Mouse (Mus musculus) embryonic facial prominence, embryonic 14.5 days (tissue): ENCODE measurements at regions not wholly inside any gene's neighbourhood (a gene's known extent, or its start where the extent isn't known, plus 50 kb on each side); places are given as distances from the start of the nearest gene placed in this dataset.
"Not testable (repeated sequence)": the region's sequence is repeated elsewhere in the genome, so short reads cannot be mapped to it uniquely, and the experiment has no call there.

ENCODE experiments used
- ATAC-seq: fragments of 200-750 bp; cut with Nextera tagmentation; 2 replicates; pipeline ENCODE4 v1.8.0; 2017; ENCODE audit warnings: low read depth, moderate number of reproducible peaks, moderate TSS enrichment
- DNase-seq: peaks from one replicate; pipeline ENCODE4 v3.0.0-alpha.2; 2015; ENCODE audit warnings: low spot score
- H3K27ac ChIP-seq: fragments of 300-500 bp; sonication (generic); replicated peaks from 2 replicates; pipeline ENCODE4 v1.5.1; 2014; ENCODE audit warnings: low read depth, mild to moderate bottlenecking, low read length, moderate library complexity
- H3K27me3 ChIP-seq: fragments of 300-500 bp; sonication (generic); replicated peaks from 2 replicates; pipeline ENCODE4 v1.6.1; 2014; ENCODE audit warnings: low read length; ENCODE audit not compliant: control insufficient read depth, insufficient read depth
- H3K36me3 ChIP-seq: fragments of 300-500 bp; sonication (generic); 2 replicates; pipeline ENCODE4 v1.6.1; 2014; ENCODE audit warnings: low read length, mixed read lengths; ENCODE audit not compliant: control insufficient read depth, insufficient read depth
- H3K4me1 ChIP-seq: fragments of 300-500 bp; sonication (generic); 2 replicates; pipeline ENCODE4 v1.6.1; 2014; ENCODE audit warnings: antibody characterized with exemption, low read length; ENCODE audit not compliant: control insufficient read depth, insufficient read depth
- H3K4me2 ChIP-seq: fragments of 300-500 bp; sonication (generic); 2 replicates; pipeline ENCODE4 v1.6.1; 2014; ENCODE audit warnings: low read depth, mild to moderate bottlenecking, low read length, moderate library complexity, mixed read lengths
- H3K4me3 ChIP-seq: fragments of 300-500 bp; sonication (generic); 2 replicates; pipeline ENCODE4 v1.5.1; 2014; ENCODE audit warnings: low read depth, mild to moderate bottlenecking, low read length
- H3K9ac ChIP-seq: fragments of 300-500 bp; sonication (generic); 2 replicates; pipeline ENCODE4 v1.6.1; 2014; ENCODE audit warnings: low read depth, mild to moderate bottlenecking, low read length, moderate library complexity, mixed read lengths
- H3K9me3 ChIP-seq: fragments of 300-500 bp; sonication (generic); 2 replicates; pipeline ENCODE4 v1.6.1; 2016; ENCODE audit warnings: low read length; ENCODE audit not compliant: control insufficient read depth
- WGBS: fragments of 180-500 bp; shearing (Covaris S2); extraction: QIAGEN DNeasy Blood & Tissue Kit; methylation state at CpG from one replicate; pipeline ENCODE4 v1.1.7; 2014; 5-methylcytosine and 5-hydroxymethylcytosine counted together

- H3K9ac ChIP-seq, H3K27me3 ChIP-seq, H3K4me2 ChIP-seq, H3K27ac ChIP-seq, ATAC-seq, H3K4me1 ChIP-seq, H3K36me3 ChIP-seq, H3K4me3 ChIP-seq, H3K9me3 ChIP-seq: not testable (repeated sequence)
- WGBS = 25% methylated on average over 2 of the region's 2 CpGs
- peak; percentile 55 for DNase-seq
These were observed 588.2 kb downstream of the Dad1 start for GRCm38 (mm10) chr14:53665681-53666080.

DNA sequence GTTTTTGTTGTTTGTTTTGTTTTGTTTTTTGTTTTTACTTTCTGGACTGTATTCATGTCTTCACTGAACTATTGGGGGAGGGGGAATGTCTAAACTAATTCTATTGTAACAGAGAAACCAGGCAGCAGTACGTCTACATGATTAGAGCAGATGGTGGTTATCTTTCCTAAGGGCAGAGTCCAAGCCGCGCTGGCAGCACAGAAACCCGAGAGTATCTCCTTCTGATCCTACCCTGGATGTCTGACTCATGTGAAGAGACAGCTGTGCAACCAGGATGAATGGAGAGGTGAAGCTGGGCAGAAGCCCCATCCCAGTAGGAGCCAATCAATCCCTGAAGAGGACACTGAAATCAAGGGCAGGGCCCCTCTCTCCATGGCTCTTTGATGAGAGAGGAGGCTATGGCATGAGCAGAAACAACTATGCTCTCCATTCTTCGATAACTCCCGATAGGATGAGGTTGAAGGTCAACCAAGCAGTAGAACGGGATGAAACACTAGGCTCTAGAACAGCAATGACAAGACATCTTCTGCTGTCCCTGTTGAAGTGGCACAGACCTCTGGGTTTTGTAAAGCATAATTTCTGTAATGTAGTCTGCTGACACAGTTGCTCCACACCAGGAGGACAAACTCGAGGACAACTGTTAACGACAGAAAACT lies 591.1 kb downstream of the Dad1 start:
- not testable (repeated sequence) for H3K4me1 ChIP-seq, H3K4me2 ChIP-seq, H3K4me3 ChIP-seq, DNase-seq, H3K36me3 ChIP-seq, H3K9me3 ChIP-seq, H3K9ac ChIP-seq, ATAC-seq, H3K27me3 ChIP-seq, H3K27ac ChIP-seq
- WGBS = 65% methylated on average over 7 of the region's 9 CpGs

GRCm38 (mm10) chr14:53654669-53655068 lies 599.2 kb downstream of the Dad1 start:
- not testable (repeated sequence) for H3K27ac ChIP-seq, DNase-seq, H3K27me3 ChIP-seq, H3K36me3 ChIP-seq, H3K4me2 ChIP-seq, H3K9me3 ChIP-seq, H3K4me3 ChIP-seq, ATAC-seq, H3K4me1 ChIP-seq, H3K9ac ChIP-seq
- WGBS = 92% methylated on average over 3 of the region's 3 CpGs

GRCm38 (mm10) chr14:53651061-53651460 lies 602.8 kb downstream of the Dad1 start:
- H3K9me3 ChIP-seq, H3K36me3 ChIP-seq, H3K4me3 ChIP-seq, H3K9ac ChIP-seq, ATAC-seq, H3K27ac ChIP-seq, H3K27me3 ChIP-seq, H3K4me2 ChIP-seq, H3K4me1 ChIP-seq, DNase-seq: not testable (repeated sequence)
- WGBS = 64% methylated on average over 4 of the region's 5 CpGs

DNA sequence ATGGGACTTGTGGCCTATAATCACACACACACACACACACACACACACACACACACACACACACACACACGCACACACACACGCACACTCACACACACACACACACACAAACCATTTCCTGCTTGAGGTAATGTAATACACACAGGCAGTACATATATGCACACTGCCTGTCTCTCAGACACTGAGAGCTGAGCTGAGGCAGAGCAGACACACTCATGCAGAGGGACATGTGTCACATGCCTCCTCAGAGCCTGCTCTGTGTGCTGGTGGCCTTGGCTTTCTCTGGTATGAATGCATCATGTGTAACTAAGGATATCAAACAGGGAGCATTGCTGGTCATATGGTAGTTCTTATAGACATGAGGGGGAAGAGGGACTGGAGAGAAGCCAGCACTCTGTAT lies 604.7 kb downstream of the Dad1 start:
- WGBS = 92% methylated on average over 2 of the region's 2 CpGs
- not testable (repeated sequence) for H3K36me3 ChIP-seq, H3K4me1 ChIP-seq, H3K27me3 ChIP-seq, ATAC-seq, H3K9ac ChIP-seq, H3K4me3 ChIP-seq, DNase-seq, H3K27ac ChIP-seq, H3K9me3 ChIP-seq, H3K4me2 ChIP-seq

DNA sequence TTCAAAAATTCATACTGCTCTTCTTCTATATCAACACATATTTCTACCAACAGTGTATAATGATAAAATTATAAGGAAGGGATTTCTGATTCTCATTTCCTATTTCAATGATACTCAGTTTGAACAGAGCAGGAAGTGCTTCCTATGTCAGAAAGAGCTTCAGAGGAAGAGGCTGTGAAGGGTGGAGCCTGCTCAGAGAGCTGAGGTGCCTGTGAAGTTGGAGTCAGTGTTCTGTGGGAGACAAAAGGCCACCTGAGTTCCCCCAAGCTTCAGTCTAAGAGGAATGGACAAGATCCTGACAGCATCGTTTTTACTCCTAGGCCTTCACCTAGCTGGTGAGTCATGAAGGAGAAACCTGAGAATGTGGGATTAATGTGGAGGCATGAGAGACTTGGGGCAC lies 613.5 kb downstream of the Dad1 start:
- 63% methylated on average over 1 of the region's 1 CpGs for WGBS
- not testable (repeated sequence) for H3K4me1 ChIP-seq, ATAC-seq, H3K4me2 ChIP-seq, H3K4me3 ChIP-seq, H3K36me3 ChIP-seq, H3K9ac ChIP-seq, H3K27me3 ChIP-seq, DNase-seq, H3K27ac ChIP-seq, H3K9me3 ChIP-seq

DNA sequence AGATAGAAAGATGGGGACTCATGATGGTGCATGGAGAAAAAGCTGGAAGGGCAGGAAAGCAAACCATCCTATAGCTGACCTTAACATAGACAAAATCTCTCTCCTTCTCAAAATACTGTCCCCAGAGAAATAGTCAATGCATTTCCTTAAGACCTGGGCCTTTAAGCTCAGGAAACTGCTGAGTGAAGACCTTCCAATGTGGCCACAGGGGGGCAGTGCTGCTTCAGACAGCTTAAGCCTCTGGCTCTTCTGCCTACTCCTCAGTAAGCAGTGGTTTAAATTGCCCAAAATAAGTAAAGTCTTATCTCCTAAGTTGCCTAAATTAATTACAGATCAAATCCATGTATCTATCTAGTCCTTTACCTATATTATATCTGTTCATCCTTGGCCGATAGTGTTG lies 616.2 kb downstream of the Dad1 start:
- H3K4me3 ChIP-seq, H3K4me1 ChIP-seq, H3K9me3 ChIP-seq, H3K36me3 ChIP-seq, ATAC-seq, H3K27me3 ChIP-seq, H3K4me2 ChIP-seq, H3K27ac ChIP-seq, H3K9ac ChIP-seq: not testable (repeated sequence)
- WGBS = 71% methylated on average over 1 of the region's 1 CpGs
- peak; percentile 1 for DNase-seq

- H3K4me1 ChIP-seq, ATAC-seq: not testable (repeated sequence)
- WGBS = 62% methylated on average over 7 of the region's 7 CpGs
These were observed 618.7 kb downstream of the Dad1 start for GRCm38 (mm10) chr14:53635206-53635605.

GRCm38 (mm10) chr14:53634320-53634979 lies 619.5 kb downstream of the Dad1 start:
- not testable (repeated sequence) for ATAC-seq, H3K9me3 ChIP-seq, H3K9ac ChIP-seq, H3K27me3 ChIP-seq, H3K4me3 ChIP-seq, DNase-seq, H3K4me1 ChIP-seq, H3K27ac ChIP-seq, H3K4me2 ChIP-seq, H3K36me3 ChIP-seq
- WGBS = 50% methylated on average over 4 of the region's 5 CpGs

More at GRCm38 (mm10) chr14:53635206-53635605, 618.7 kb downstream of the Dad1 start:
- not testable (repeated sequence) for H3K4me3 ChIP-seq, H3K27me3 ChIP-seq, H3K9me3 ChIP-seq, H3K4me2 ChIP-seq, H3K27ac ChIP-seq, DNase-seq, H3K36me3 ChIP-seq, H3K9ac ChIP-seq
